Mouse (Mus musculus): Measurements from ENCODE around the gene Bnipl.

DNA sequence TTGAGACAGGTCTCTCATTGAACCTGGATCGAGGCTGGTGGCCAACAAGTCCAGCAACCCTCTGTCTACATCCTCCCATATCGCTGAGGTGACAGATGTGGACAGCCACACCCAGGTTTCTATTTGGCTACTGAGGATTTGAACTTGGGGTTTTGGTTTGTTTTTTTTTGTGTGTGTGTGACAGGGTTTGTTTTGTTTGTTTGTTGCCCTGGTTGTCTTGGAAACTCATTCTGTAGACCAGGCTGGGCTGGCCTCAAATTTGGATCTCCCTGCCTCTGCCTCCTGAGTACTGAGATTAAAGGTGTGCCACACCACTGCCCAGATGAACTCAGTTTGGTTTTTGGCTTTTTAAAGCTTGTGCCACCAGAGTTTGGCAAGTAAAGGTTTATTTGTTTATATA, 28.0 kb downstream of the Bnipl start:
- TF ChIP-seq CTCF (IDR thresholded peaks at IDR 0.05; ENCODE audit: borderline replicate concordance, extremely low read depth, insufficient read depth, insufficient read length): no peak
- TF ChIP-seq POLR2A (IDR thresholded peaks at IDR 0.05; ENCODE audit: borderline replicate concordance, extremely low read depth, insufficient read depth, insufficient read length, poor library complexity, severe bottlenecking): no peak

All from brain, embryonic 14.5 days (tissue).